Mouse (Mus musculus) bone marrow, adult 2 months (tissue): ENCODE data around the gene Gm10642. TPM values are rescaled to one million over a fixed set of nuclear protein-coding genes. Genes with fewer than 3 reads are reported as not detected.

Experiments used
- H3K27ac ChIP-seq: fragments of 200-500 bp; 2 replicates; pipeline ENCODE4 v1.5.1; 2012; ENCODE audit warnings: low read depth, mild to moderate bottlenecking, control low read depth, inconsistent platforms, low read length; ENCODE audit not compliant: control insufficient read depth, poor library complexity, insufficient read depth
- H3K4me1 ChIP-seq: fragments of 200-500 bp; 2 replicates; pipeline ENCODE4 v1.6.1; 2011; ENCODE audit warnings: low read length; ENCODE audit not compliant: control insufficient read depth, insufficient read depth
- H3K4me3 ChIP-seq: fragments of 200-500 bp; replicated peaks from 2 replicates; pipeline ENCODE3; 2011; ENCODE audit warnings: mild to moderate bottlenecking, low read depth, low read length, control low read depth; ENCODE audit not compliant: control insufficient read depth
- CTCF ChIP-seq: fragments of 200-500 bp; IDR thresholded peaks from 2 replicates; pipeline ENCODE4 v1.5.1; 2011; ENCODE audit warnings: low read length, control low read depth; ENCODE audit not compliant: control insufficient read depth, insufficient read depth
- POLR2A ChIP-seq: fragments of 200-500 bp; IDR thresholded peaks from 2 replicates; pipeline ENCODE4 v1.6.1; 2011; ENCODE audit warnings: low read depth, mild to moderate bottlenecking, control low read depth, low read length, borderline replicate concordance; ENCODE audit not compliant: control insufficient read depth
- WGBS: fragments of 180-500 bp; shearing (Covaris S2); methylation state at CpG from one replicate; pipeline ENCODE4 v1.1.7; 2018; 5-methylcytosine and 5-hydroxymethylcytosine counted together
- polyA plus RNA-seq: library from polyadenylated mRNA; stranded (reverse); fragments of >200 nt; gene quantifications from 2 replicates; pipeline ENCODE4 v1.2.4, GENCODE M21; 2011; ENCODE audit warnings: low replicate concordance; ENCODE audit not compliant: missing spikeins, insufficient read depth, insufficient read length

Gene Gm10642
- 1.0 and 2.8 TPM in 2 replicates for polyA plus RNA-seq

DNA sequence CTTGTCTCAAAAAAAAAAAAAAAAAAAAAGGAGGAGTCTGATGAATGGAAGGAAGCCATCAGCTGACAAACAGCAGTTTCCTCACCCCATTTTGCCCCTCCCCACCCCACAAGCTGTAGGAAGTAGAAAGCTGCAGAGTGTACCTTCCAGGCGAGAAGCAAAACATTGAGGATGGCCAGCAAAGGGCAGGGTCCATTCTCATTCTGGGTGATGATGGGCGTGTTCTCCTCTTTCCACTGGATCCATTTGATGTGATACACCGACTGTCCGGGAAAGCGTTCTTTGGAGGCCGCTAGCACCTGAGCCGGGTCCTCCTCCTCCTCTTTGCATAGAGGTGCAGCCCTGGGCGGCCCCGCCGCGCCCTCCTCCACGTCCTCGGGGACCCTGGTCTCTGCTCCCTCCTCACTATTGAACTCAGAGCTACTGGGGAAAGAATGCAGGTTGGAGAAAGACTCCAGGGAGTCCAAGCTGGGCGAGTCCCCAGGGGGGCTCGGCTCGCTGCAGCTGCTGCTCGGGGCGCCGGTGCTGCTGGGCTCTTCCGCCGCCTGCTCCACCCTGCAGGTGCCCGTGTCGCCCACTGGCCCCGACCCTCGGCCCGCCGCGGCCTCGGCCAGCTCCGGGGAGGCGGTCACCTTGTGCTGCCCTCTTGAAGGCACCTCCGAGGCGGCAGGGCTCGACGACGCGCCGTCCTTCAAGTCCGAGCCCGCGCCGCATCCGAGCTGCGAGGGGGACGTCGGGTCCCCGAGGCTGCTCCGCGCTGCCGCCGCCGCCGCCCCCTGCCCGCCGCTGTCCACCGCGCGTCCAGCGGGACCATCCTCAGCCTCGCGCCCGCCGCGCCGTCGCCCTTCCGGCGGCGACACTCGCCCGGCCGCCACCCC is at the start of gene Gm10642:
TSS of gene Gm10642 (plus strand) at position 122 of the 878 bp plus-strand sequence.
- WGBS = under 1% methylated on average over 72 of the region's 72 CpGs
- no peak for TF ChIP-seq CTCF
- no peak for TF ChIP-seq POLR2A
- Histone ChIP-seq H3K4me3 (peak within 1 kb of the TSS; percentile 91), H3K27ac (peak within 1 kb of the TSS; percentile 99), H3K4me1 (peaks cover 2% of the 10 kb centered on the region)

DNA sequence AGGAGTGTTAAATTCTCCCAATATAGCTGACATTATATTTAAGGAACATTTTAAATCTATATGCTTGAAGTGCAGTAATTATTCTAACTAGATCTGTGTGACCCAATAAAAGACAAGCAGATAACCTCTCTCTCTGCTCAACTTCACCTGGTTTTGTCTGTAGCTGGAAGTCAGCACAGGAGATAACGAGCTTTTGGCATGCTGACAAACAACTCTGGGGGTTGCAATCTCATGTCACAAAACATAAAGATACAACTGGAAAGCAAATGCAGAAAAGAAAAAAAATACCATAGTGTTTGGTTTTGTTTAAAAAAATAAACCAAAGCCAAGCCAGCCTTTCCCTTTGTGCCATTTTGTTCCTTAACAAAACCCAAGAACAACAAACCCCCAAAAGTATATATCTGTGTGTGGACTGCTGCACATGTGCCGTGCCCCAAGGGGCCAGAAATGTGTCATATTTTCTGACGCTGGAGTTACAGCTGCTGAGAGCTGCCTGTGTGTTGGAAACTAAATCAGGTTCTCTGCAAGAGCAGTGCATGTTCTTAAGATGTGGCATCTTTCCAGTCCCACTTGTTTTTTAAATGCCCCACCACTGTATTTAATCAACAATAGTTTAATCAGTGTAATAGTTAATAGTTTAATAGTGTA is 44.9 kb upstream of the Gm10642 start:
- Histone ChIP-seq H3K4me1 (no peaks in the 10 kb centered on the region), H3K4me3 (no peak overlapping the region), H3K27ac (no peak overlapping the region)
- TF ChIP-seq CTCF (no peak), POLR2A (no peak)
- 69% methylated on average over 3 of the region's 3 CpGs for WGBS

DNA sequence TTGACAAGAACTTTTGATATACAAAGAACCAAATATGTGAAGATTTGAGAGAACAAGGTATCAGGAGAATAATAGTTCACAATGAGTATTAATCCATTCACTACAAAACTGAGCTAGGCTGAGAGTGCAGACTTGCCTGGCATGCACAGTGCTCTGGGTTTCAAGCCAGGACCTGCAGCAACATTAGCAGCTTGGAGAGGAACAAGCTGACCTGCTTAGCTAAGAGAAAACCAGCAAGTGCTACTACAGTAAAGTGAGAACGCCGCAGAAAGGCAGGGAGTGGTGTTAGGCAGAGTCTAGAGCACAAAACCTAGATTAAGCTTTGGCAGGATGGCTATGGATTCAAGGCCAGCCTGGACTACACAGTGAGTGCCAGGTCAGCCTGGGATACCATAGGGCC is 26.3 kb upstream of the Gm10642 start:
- Histone ChIP-seq H3K4me1 (no peaks in the 10 kb centered on the region), H3K4me3 (no peak overlapping the region), H3K27ac (no peak overlapping the region)
- WGBS = 100% methylated on average over 2 of the region's 2 CpGs
- TF ChIP-seq POLR2A (no peak), CTCF (no peak)

DNA sequence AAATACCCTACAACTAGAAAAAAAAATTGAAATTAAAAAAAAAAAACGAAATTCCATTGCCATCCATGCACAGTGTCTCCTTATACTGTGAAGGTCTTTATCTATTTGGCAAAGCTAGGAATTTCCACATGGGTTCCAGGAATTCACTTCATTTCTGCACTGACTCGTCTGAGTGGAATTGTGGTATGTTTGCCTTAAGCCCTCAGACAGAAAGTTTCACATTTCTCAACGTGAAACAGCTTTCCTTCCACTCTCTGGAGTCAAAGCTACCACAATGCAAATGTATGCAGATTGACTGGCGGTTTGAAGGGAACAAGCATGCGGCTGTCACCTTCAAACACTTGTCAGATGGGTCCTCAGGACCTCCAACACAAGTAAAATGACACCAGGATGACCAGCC is 24.4 kb upstream of the Gm10642 start:
- TF ChIP-seq POLR2A = no peak
- no peak for TF ChIP-seq CTCF
- Histone ChIP-seq H3K27ac (no peak overlapping the region), H3K4me1 (no peaks in the 10 kb centered on the region), H3K4me3 (no peak overlapping the region)
- 54% methylated on average over 5 of the region's 5 CpGs for WGBS

DNA sequence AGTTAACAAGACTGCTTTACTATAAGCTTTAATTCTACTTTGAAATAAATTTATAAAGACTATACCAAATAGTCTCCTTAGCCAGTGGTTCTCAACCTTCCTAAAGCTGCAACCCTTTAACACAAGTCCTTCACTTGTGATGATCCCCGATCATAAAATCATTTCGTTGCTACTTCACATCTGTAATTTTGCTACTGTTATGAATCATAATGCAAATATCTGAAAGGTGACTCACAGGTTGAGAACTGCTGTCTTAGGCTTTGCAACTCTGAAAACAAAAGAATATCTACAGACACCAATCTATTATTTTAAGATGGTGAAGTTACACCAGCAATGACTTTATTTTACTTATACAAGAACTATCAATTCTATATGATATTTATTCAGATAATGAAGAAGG is 19.3 kb upstream of the Gm10642 start:
- 91% methylated on average over 2 of the region's 2 CpGs for WGBS
- no peak overlapping the region for H3K27ac ChIP-seq
- TF ChIP-seq CTCF = no peak
- TF ChIP-seq POLR2A = no peak
- no peaks in the 10 kb centered on the region for H3K4me1 ChIP-seq
- H3K4me3 ChIP-seq = no peak overlapping the region

DNA sequence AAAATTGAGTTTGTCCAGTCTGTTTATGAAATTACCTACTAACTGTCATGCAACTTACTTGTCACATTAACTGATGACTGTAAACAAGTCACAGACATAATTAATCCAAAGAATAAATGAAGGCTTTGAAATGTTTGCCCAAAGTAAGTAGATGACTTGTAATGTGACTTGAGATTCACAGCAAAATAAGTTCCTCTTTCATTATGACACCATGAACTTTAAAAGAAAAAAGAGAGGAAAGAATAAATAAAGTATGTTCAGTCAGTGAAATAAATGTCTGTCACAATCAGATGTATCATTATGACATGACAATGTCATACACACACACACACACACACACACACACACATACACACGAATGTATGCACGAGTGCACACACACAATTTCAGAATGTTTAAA is 5.8 kb upstream of the Gm10642 start:
- H3K4me1 ChIP-seq = peaks cover 2% of the 10 kb centered on the region
- no peak for TF ChIP-seq POLR2A
- no peak for TF ChIP-seq CTCF
- WGBS = 52% methylated on average over 2 of the region's 2 CpGs
- no peak overlapping the region for H3K4me3 ChIP-seq
- no peak overlapping the region for H3K27ac ChIP-seq

DNA sequence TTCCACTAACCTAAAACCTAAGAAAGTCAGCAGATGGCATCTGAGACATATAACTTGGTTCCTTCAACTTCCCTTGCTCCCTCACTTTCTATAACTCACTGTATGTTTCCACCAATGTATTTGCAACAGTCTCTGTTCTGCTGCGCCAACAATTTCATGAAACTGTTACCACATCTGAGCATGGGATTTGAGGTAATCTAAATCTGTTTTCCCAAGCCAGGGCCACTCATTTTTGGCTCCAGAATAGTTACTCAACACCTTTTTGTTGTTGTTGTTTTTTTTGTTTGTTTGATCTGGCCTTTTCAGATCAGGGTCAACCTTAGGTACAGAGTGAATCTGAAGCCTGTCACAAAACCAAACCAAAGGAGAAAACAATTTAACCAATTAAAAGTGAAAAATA is 5.1 kb upstream of the Gm10642 start:
- H3K27ac ChIP-seq = no peak overlapping the region
- TF ChIP-seq CTCF (no peak), POLR2A (no peak)
- H3K4me1 ChIP-seq = peaks cover 2% of the 10 kb centered on the region
- H3K4me3 ChIP-seq = no peak overlapping the region
- 78% methylated on average over 1 of the region's 1 CpGs for WGBS

DNA sequence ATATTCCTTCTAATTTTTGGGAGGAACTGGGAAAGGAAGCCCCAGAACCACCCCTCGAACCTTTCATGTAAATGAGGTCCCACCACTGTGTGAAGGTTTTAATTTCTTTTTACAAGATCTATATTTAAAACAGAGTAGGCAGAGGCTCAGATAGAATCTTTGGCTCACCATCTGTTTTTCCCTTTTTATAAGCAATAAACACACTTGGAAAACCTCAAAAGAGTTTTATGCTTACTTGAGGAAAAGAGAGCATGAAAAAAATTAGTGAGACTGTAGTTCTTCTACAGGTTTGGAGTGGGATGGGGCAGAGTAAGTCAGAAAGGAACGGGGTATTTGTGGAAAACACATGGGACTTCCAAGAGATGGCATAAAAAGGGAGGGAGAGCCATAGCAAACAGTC is 3.8 kb upstream of the Gm10642 start:
- Histone ChIP-seq H3K4me3 (no peak overlapping the region), H3K27ac (no peak overlapping the region), H3K4me1 (peaks cover 2% of the 10 kb centered on the region)
- TF ChIP-seq POLR2A = no peak
- no peak for TF ChIP-seq CTCF
- WGBS = 80% methylated on average over 2 of the region's 2 CpGs
